Mouse (Mus musculus): ENCODE results near the gene Nr2f6. TPM values are rescaled to one million over a fixed set of nuclear protein-coding genes. Genes with fewer than 3 reads are reported as not detected.
A peak's percentile ranks its signal among the peaks of the same experiment; 100 is the strongest.

Gene Nr2f6
- total RNA-seq, 1 experiment from 2014 or later, result 65.7 TPM

DNA sequence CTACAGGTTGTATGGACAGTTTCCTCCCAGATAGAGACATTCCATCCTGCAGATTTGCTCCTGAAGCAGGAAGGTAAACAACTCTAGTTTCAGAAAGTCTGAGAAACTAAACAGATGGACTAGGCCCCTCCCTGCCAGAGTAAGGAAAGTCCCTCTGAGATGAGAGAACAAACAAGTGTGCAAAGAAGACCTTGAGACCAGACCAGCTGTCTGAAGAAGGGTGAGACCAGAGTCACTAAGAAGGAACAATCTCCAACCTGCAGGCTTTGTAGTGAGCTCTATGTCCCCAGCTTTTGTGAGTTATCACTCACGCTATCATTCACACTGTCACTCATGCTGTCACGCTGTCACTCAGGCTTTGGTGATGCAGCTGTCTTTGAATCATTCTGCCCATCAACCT lies 9.9 kb upstream of the Nr2f6 start:
- no peak for DNase-seq

DNA sequence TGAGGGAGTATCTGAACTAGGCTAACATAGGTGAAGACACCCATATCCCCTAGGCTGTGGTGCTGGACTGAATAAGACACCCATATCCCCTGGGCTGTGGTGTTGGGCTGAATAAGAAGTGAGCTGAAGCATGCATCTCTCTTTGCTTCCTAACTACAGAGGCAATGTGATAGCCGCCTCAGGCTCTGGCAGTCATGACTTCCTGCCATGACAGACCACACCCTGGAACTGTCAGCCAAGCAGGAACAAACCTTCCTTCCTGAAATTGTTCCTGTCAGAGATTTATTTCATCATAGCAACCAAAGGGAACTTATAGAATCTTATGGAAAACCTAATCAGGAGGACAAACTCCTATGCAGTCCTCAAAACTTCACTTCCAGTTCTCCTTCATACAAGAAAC lies 6.5 kb upstream of the Nr2f6 start:
- DNase-seq, result no peak

DNA sequence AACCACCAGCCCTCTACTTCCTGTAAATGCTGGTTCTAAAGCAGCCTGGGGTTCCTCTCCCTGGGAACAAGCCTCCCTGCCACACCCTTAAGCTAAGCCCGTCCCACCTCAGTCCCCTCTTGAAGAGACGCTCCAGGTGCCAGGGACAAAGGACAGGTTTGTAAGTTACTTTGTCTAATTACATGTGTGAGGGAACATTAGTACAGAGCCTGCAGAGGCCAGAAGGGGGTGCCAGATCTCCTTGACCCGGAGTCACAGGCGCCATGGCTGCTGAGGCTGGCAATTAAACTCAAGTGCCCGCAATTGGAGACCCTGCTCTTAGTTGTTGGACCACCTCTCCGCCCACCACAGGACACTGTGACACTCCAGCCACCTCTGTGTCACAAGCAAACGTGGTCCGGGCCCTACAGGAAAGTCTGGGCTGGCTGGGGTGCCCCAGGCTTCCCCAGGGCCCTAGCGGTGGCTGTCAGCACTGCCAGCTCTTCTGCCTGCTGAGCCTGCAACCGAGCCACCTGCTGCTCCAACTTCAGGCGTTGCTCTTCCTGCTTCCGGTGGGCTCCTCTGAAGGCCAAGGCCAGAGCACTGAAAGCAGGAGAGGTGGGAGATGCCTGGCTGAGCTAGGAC lies 3.6 kb upstream of the Nr2f6 start:
- DNase-seq, result no peak

DNA sequence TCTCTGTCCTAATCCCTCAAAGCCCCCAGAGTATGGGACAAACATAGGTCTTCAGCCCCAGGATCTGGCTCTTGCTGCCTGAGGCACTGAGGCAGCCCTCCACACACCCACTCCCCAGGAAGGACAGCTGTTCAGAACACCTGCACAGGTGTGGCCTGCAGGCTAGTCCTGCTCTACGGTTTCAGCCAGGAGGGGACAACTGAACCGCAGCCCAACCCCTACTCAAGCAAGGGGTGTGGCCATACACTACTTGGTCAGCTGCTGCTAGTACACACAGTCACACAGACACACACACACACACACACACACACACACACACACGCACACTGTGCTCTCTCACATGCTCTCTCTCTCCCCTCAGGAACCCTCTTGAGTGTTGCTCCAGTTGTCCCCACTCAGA lies 2.1 kb upstream of the Nr2f6 start:
- no peak for DNase-seq

DNA sequence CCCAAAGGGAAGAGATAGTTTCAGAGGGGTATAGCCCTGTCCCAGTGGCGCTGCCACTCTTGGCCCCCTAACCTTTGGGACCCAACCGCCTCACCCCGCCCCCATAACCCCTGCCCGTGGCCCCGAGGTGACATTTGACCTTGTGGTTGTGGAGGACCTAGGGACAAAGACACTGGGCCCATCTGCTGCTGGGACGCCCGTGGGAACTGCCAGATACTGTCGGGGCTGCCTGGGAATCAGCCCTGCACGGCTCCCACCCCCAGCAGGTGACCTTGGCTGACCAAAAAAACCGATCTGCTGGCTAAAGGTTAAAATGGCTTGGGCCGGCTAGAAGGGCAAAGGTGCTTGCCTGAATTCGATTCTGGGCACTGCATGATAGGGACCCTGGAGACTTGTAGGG lies 1.6 kb upstream of the Nr2f6 start:
- DNase-seq, result peak; percentile 51

DNA sequence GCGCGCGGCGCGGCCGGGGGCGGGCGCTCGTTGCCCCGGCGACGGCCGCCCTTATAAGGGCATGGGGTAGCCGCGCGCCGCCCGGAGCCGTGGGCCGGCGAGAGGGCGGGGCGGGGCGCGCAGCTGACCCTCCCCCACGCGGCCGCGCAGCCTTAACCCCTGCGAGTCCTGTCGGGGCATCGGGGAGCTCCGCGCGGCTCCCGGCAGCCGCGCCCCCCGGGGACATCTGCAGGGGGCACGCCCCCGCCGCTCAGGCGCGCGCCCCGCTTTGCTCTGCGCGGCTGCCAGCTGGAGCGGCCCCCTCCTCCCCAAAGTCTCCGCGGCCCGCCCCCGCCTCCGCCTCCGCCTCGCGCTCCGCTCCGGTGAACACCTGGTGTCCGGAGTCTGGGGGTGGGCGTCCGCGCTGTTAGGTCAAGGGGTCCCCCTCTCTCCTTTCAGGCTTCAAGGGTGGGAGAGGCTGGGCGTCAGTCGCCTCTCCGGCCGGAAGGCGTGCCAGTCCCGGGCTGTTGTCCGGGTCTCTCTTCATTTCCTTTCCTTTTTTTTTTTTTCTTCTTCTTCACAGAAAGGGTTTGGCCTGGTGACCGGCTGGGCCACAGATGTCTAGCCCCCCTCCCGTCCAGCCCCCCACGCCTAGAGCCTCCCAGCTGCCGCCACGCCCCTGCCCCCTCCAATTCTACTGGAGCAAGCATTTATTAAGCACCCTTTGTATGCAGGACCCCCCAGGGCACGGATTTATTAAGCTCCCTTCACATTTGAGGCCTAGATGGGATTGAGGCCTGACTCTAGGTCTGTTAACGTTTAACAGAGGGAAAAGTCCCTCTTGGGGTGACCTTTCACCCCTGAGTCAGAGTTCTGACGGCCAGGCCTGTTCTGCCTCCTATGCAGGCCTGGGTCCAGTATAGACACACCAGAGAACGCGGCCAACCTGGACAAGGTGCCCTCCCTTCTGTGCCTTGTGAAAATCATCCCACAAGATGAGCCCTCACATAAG lies 506 bp upstream of the Nr2f6 start:
- peak; percentile 94 for DNase-seq

DNA sequence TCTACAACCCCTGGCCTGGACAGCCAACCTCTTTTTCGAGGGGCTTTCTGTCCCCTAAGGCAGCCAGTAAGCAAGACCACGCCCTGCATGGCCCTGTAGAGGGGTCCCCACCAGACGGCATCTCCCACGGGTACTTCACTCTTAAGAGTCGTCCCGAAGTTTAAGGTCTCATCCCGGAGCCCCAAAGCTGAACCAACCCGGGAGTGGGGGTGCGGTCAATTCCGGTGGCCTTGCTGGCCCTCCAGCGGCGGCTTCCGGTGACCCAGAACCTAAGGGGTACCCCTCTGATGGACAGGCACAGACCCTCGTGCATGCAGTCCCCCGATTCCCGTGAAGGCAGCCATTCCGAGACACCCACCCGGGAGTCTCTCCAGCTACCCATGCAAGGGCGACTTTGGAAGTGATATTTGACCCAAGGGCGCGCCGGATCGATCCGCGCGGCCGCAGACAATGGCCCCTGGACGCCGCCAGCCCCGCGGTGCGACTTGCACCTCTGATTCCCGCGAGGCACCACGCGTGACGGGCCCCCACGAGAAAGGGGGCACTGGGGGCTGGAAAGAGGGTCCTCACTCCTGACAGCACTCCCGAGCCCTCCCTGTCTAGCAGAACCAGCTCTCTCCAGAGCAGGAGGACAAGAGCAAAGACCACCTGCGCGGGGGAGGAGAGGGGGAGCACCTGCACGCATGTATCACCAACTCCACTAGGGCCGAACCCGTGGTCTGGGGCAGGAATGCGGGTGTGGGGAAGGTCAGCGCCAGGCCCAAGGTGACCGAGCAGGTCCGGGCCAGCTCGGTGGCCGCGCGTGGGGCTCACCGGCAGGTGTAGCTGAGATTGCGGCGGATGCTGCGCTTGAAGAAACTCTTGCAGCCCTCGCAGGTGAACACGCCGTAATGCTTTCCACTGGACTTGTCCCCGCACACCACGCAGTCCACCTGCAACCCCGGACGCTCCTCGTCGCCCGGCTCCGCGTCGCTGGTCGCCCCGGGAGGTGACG lies 1.3 kb downstream of the Nr2f6 start:
- DNase-seq, result peak; percentile 59

GRCm38 (mm10) chr8:71379512-71380075 lies 2.2 kb downstream of the Nr2f6 start:
- DNase-seq, result no peak

DNA sequence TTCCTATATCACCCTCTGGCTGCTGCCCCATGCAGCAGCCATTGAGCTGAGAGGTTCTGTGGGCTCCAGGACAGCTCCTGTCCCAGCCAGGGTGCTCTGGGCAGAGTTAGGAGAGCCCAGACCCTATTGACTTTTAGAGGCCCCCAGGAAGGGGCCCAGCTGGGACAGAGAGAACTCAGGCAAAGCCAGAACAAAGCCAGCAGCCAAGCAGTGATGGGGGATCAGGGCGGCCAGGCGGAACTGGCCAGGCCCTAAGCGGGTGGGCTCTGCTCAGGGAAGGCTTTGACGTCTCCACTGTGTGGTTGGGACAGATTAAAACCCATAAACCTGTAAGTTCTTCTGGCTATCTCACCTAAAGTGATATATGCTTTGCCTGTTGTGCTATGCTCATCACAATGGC lies 2.8 kb downstream of the Nr2f6 start:
- DNase-seq, result no peak

DNA sequence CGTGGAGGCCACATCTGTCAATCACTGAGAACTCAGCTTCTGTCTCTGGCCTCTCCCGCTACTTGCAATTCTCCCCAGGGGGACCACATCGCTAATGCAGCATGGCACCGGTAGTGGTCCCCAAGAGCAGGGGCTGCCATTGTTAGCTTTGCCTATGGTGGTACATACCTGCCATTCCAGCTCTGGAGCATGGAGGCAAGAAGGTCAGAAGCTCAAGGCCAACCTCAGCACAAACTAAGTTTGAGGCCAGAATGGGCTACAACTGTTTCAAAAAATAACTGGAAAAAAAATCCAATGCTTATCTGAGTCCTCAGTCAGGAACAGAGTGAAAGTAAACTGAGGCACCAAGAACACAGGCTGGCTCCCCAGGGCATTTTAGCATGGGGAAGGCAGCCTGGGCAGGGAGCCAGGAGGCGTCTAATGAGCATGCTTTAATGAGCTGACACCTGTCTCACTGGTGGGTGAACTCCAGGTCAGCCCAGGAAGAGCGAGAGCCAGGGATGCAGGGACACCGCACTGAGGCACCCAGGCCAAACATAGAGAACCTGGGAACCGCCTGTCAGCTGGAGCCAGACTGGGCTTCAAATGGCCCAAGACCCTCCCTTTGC lies 5.2 kb downstream of the Nr2f6 start:
- DNase-seq, result no peak

GRCm38 (mm10) chr8:71375581-71376422 lies 6.0 kb downstream of the Nr2f6 start:
- DNase-seq, result peak; percentile 86

- DNase-seq, result peak; percentile 44
These were observed 7.0 kb downstream of the Nr2f6 start for GRCm38 (mm10) chr8:71374616-71375206.

GRCm38 (mm10) chr8:71373000-71373399 lies 8.8 kb downstream of the Nr2f6 start:
- no peak for DNase-seq

DNA sequence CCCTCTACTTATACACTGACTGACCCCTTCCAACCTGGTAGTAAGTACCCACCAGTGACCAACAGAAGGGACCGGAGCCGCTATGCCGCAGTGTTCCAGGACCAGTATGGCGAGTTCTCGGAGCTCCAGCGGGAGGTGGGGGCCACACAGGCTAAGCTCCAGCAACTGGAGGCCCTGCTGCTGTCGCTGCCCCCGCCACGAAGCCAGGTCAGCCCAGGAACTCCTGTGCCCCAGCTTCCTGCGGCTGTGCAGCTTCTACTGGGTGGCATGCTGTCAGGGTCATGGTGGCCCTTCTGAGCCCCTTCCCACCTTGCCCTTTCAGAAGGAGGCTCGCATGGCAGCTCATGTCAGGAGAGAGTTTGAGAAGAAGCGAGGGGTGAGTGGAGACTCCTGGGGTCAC lies 9.3 kb downstream of the Nr2f6 start:
- DNase-seq, result no peak

- peak; percentile 98 for DNase-seq
These were observed 10.4 kb downstream of the Nr2f6 start, which contains the start of gene Ocel1 for GRCm38 (mm10) chr8:71371236-71371848. TSS of gene Ocel1 (plus strand) at chr8:71371298.

DNA sequence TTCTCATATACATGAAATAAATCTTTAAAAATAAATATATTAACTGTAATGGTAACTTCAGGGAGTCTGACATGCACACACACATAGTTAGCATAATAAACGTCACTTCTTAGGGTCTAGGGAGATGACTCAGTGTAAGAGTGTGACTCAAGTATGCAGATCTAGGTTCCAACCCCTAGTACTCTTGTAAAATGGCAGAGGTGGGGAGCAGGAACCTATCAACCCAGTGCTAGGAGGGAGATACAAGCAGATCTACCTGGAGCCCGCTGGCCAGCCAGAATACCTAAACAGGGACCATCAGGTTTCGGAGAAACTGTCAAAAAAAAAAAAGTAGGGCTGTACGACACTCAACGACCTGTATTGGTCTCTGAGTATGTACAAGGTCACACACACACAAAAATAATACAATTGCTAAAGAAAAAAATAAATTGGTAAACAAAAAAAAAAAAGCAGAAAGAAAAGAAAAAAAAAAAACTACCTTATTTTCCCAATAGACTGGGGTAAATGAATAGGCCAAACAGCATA lies 11.0 kb downstream of the Nr2f6 start:
- no peak for DNase-seq

GRCm38 (mm10) chr8:71369040-71369718 lies 12.6 kb downstream of the Nr2f6 start:
- no peak for DNase-seq

DNA sequence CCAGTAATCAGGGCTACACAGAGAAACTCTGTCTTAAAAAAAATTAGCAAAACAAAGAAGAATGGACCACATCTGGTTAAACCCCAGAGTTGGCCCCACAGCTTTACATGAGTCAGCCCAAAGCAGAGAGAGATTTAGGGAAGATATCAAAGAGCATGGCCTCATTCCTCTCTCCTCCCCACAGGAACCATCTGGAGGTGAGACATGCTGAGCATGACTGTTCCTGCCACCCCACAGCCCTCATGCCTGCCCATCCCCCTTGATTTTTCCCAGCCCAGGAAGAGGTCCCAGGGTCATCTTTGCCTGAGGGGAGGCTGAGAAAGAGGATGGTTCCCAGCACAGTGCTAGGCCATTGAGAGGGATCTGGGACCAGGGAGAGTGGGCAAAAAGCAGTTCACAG lies 13.4 kb downstream of the Nr2f6 start:
- peak; percentile 51 for DNase-seq

All from adrenal gland, postnatal 14 days (tissue).